Mouse (Mus musculus) limb, embryonic 10.5 days (tissue): ENCODE measurements around the gene A730009L09Rik. TPM values are rescaled to one million over a fixed set of nuclear protein-coding genes. Genes with fewer than 3 reads are reported as not detected.

Experiments
- polyA plus RNA-seq: library from polyadenylated mRNA; unstranded; fragments of >200 nt; fragmentation: Nextera tagmentation; extraction: Ambion mirVana; gene quantifications from 2 replicates; pipeline ENCODE4 v1.2.1, GENCODE M21; 2016

Gene A730009L09Rik
- polyA plus RNA-seq, 1 experiment from 2014 or later = not detected

Other genes starting within 250 kb of the A730009L09Rik start
- 52.5 and 55.3 TPM in 2 replicates for gene Mrpl39, start 220.6 kb downstream of the A730009L09Rik start, polyA plus RNA-seq